Mouse (Mus musculus) cerebellum, adult 11-12 months (tissue): ENCODE measurements at regions not wholly inside any gene's neighbourhood (a gene's known extent, or its start where the extent isn't known, plus 50 kb on each side); places are given as distances from the start of the nearest gene placed in this dataset.

Experiments used
- DNase-seq: peaks from one replicate; pipeline ENCODE4 v3.0.0; 2022

DNA sequence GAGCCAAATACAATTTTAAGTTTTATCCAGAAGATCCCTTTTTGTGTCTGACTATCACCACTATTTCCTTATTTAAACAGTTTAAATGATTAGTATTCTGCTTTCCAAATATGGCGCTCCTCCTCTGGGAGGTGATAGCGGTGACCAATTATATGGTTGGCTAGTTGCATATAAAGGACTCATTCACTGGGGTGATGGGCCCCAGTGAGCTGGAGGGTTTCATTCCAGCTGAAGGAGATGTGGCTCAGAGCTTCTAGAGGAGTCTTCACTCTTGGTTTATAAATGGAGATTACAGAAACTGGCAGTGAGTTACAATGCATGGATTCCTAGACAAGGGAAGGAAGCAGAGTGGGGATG is 50.7 kb upstream of the Gm7361 start:
- DNase-seq, result no peak

DNA sequence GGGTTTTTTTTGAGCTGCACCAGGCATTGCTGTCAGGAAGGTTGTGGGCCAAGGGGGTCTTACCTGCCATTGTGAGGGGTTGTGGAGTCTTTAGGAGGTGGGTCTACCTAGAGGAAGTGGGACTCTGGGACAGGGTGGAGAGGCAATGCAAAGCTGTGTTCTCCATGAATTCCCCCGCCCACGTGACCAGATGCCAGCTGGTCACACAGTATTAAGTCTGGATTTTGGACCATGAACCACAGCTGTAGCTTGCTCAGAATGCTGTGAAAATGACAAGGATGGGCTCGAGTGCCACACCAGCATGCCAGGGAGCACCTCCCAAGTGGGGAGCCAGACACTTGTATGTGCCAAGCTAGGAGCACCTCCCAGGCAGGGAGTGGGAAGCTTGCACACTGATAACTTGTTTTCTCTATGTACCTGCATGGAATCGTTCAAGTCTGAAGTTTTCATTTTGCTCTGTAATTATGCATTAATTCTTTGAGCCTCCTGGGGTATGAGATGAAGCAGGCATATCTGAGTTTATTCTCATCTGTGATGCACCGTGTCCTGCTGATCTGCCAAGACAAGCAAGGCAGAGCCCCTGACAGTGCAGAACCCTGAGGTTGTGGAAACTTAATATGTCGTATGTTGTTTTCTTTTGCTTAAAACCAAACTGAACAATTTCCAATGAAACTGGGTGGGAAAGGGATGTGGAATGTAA is 51.3 kb upstream of the Gm7361 start:
- no peak for DNase-seq

DNA sequence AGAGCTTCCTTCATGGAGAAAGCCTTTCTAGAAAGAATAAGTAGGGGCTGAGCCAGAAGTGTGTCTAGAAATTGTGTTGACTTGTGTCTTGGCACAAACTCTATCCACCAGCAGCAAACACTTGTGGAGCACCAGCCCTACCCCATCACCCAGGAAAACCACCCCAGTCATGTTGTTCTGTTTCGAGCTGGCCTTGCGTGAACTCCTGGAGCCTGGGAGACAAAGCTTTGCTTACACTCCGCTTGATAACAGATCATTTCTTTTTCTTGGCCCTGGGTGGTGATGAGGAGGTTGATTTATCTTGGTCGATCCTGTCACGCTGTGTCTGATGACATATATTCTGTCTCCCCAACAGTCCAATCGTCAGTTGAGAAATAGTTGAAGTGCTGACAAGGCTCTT is 55.0 kb upstream of the Gm7361 start:
- no peak for DNase-seq

GRCm38 (mm10) chr5:26189377-26189776 is 68.1 kb upstream of the Gm7361 start:
- peak; percentile 4 for DNase-seq

GRCm38 (mm10) chr5:26187212-26187611 is 66.0 kb upstream of the Gm10220 start:
- no peak for DNase-seq

DNA sequence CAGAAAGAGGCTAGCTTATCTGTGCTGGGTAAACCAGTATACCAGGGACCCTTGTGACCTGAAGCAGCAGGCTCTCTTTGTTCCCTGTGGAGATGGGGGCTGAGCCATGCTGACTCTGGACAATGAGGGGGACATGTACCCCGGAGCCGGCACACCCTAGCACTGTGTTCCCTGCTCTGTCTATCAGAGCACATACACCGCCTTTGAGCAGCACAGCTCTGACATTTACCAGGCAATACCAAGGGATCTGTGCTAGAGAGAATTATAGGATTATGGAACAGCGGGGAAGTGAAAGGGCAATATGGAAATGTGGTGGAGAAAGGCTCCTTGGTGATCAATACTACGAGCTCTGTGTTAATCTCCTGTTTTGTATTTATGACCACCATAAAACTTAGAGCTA is 64.2 kb upstream of the Gm10220 start:
- no peak for DNase-seq

- no peak for DNase-seq
Measured at GRCm38 (mm10) chr5:26176064-26176463, 54.8 kb upstream of the Gm10220 start.

DNA sequence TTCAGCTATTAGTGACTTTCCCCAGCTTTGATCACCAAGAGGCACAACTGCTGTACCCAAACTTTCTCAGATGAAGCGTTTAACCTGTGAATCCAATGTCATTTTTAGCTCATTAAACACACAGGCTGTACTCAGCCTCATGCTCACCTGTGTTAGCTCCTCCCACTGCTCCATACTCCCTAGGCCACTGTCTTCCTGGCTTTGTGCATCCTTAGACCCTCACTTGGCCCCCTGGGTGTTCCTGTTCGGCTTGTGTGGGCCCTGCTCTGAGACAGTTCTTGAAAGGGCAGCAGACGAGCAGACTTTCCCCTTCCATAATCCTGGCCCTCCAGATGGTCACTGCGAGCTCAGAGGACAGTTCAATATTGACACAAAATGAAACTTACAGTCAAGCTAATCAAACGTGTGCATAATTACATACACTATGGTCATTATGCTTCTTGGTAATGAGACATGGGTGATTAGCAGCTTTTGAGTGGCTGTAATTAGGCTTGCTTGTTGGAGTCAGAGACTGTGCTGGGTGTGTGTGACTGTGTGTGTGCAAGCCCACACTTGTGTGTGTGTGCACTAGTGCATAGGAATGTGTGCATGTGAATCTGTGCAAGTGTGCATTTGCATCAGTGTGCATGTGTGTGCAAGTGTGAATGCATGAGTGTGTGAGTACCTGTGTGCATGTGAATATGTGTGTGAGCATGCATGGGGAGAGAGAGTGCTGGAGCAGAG is 50.6 kb upstream of the Gm10220 start:
- DNase-seq, result no peak

GRCm38 (mm10) chr5:26170717-26171500 is 49.7 kb upstream of the Gm10220 start:
- no peak for DNase-seq
